Mouse (Mus musculus) kidney, adult 2 months (tissue): Measurements from ENCODE around the gene Abcc2. TPM values are rescaled to one million over a fixed set of nuclear protein-coding genes. Genes with fewer than 3 reads are reported as not detected.

Experiments used
- DNase-seq: peaks from one replicate; pipeline ENCODE4 v3.0.0; 2021
- H3K27ac ChIP-seq: fragments of 200-500 bp; 2 replicates; pipeline ENCODE4 v1.5.1; 2012; ENCODE audit warnings: low read depth, low read length, control low read depth, inconsistent platforms; ENCODE audit not compliant: insufficient read depth
- H3K27me3 ChIP-seq: fragments of 200-500 bp; replicated peaks from 2 replicates; pipeline ENCODE4 v1.6.1; 2012; ENCODE audit warnings: mild to moderate bottlenecking, moderate library complexity, low read length, inconsistent platforms; ENCODE audit not compliant: control insufficient read depth, insufficient read depth
- H3K36me3 ChIP-seq: fragments of 200-500 bp; 2 replicates; pipeline ENCODE4 v1.6.1; 2012; ENCODE audit warnings: mild to moderate bottlenecking, moderate library complexity, low read length, inconsistent platforms; ENCODE audit not compliant: control insufficient read depth, insufficient read depth
- H3K4me1 ChIP-seq: fragments of 200-500 bp; 2 replicates; pipeline ENCODE4 v1.6.1; 2011; ENCODE audit warnings: low read length; ENCODE audit not compliant: control insufficient read depth, insufficient read depth
- H3K4me3 ChIP-seq: fragments of 200-500 bp; 2 replicates; pipeline ENCODE4 v1.5.1; 2011; ENCODE audit warnings: mild to moderate bottlenecking, low read depth, low read length, control low read depth; ENCODE audit not compliant: insufficient read depth
- CTCF ChIP-seq: fragments of 200-500 bp; conservative IDR thresholded peaks from 2 replicates; pipeline ENCODE4 v1.5.1; 2011; ENCODE audit warnings: low read depth, mild to moderate bottlenecking, control low read depth, low read length, moderate library complexity, mixed read lengths; ENCODE audit not compliant: insufficient read depth, insufficient read length
- POLR2A ChIP-seq: fragments of 200-500 bp; IDR thresholded peaks from one replicate; pipeline ENCODE4 v1.6.1; 2011; ENCODE audit warnings: low read depth, low read length, control low read depth
- WGBS: fragments of 180-500 bp; shearing (Covaris S2); methylation state at CpG from one replicate; pipeline ENCODE4 v1.1.7; 2018; 5-methylcytosine and 5-hydroxymethylcytosine counted together
- polyA plus RNA-seq: library from polyadenylated mRNA; depleted of rRNA; stranded (reverse); fragments of >200 nt; gene quantifications from 2 replicates; pipeline ENCODE4 v1.2.3, GENCODE M21; 2012

Abcc2 gene
- polyA plus RNA-seq, 1 experiment, result 166 TPM

- under 1% methylated on average over 23 of the region's 24 CpGs for WGBS
- Histone ChIP-seq H3K4me3 (peak overlapping the region; percentile 76), H3K27ac (peak overlapping the region; percentile 94), H3K27me3 (no peaks in the 10 kb centered on the region), H3K36me3 (no peaks in the 10 kb centered on the region; the same call in 1 of the 2 replicates), H3K4me1 (no peaks in the 10 kb centered on the region; the same call in 1 of the 2 replicates)
- DNase-seq, result peak; percentile 95
- no peak for TF ChIP-seq POLR2A
- peak; percentile 85 for TF ChIP-seq CTCF
Measured at GRCm38 (mm10) chr19:43753226-43753835, 28.7 kb upstream of the Abcc2 start.

DNA sequence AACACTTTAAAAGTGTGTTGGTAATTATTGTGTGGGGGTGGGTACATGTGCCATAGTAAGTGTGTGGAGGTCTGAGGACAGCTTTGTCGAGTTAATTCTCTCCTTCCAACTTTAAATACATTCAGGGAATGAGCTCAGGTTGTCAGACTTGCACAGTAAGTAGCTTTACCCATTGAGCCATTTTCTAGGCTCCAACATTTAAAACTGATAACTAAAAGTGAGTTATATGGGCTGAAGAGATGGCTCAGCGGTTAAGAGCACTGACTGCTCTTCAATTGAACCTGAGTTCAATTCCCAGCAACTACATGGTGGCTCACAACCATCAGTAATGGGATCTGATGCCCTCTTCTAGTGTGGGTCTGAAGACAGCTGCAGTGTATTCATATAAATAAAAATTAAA is 27.8 kb upstream of the Abcc2 start:
- WGBS, result 74% methylated on average over 2 of the region's 2 CpGs
- no peak for DNase-seq
- H3K36me3 ChIP-seq, result no peaks in the 10 kb centered on the region; the same call in 1 of the 2 replicates
- no peak overlapping the region for H3K4me3 ChIP-seq
- no peaks in the 10 kb centered on the region; the same call in 1 of the 2 replicates for H3K4me1 ChIP-seq
- no peaks in the 10 kb centered on the region for H3K27me3 ChIP-seq
- TF ChIP-seq POLR2A, result no peak
- no peak for TF ChIP-seq CTCF
- no peak overlapping the region for H3K27ac ChIP-seq

- H3K36me3 ChIP-seq, result no peaks in the 10 kb centered on the region
- H3K4me1 ChIP-seq, result no peaks in the 10 kb centered on the region; the same call in 1 of the 2 replicates
- H3K4me3 ChIP-seq, result no peak overlapping the region
- 77% methylated on average over 2 of the region's 2 CpGs for WGBS
- no peaks in the 10 kb centered on the region for H3K27me3 ChIP-seq
- TF ChIP-seq POLR2A (no peak), CTCF (no peak)
- DNase-seq, result no peak
- H3K27ac ChIP-seq, result no peak overlapping the region
Measured at GRCm38 (mm10) chr19:43754872-43755271, 27.1 kb upstream of the Abcc2 start.

- Histone ChIP-seq H3K36me3 (0 out of 2 replicates have a peak, but pooled peaks cover 2% of the 10 kb centered on the region), H3K27ac (no peak overlapping the region), H3K4me3 (no peak overlapping the region), H3K27me3 (no peaks in the 10 kb centered on the region), H3K4me1 (no peaks in the 10 kb centered on the region; the same call in 1 of the 2 replicates)
- DNase-seq, result peak; percentile 79
- 15% methylated on average over 6 of the region's 6 CpGs for WGBS
- TF ChIP-seq CTCF, result peak; percentile 57
- TF ChIP-seq POLR2A, result no peak
Measured at GRCm38 (mm10) chr19:43760504-43760903, 21.5 kb upstream of the Abcc2 start.

DNA sequence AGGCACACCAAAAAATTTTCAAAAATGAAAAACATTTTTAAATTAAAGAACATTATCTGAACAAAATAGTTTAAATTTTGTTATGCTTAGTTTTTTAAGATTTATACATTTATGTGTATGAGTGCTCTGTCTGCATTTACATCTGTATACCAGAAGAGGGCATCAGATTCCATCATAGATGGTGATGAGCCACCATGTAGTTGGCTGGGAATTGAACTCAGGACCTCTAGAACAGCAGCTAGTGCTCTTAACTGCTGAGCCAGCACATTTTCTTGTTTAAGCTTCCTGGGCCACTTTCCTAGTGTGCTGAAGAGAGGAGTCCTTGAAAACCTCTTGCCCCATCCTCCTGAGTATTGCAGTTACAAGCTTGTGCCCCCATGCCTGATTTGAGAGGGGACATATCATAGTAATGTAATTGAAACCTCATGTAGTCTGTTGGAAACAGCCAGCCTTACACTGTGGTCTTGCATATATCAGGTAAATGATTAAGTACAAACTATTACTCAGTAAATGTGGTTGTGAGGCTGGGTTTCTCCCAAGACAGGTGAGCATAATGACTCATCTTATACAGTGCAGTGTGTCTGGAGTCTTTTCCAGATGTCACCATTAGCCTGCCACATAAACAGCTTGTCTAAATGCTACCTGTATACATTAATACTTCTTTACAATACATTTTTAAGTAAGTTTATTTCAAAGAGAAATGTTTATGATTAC is 20.3 kb upstream of the Abcc2 start:
- TF ChIP-seq CTCF, result no peak; the same call in 1 of the 2 replicates
- no peak for TF ChIP-seq POLR2A

GRCm38 (mm10) chr19:43762410-43762809 is 19.6 kb upstream of the Abcc2 start:
- no peak for DNase-seq
- H3K27ac ChIP-seq, result no peak overlapping the region
- TF ChIP-seq POLR2A, result no peak
- no peak for TF ChIP-seq CTCF
- 83% methylated on average over 2 of the region's 2 CpGs for WGBS
- no peak overlapping the region for H3K4me3 ChIP-seq
- no peaks in the 10 kb centered on the region; the same call in 1 of the 2 replicates for H3K4me1 ChIP-seq
- 0 out of 2 replicates have a peak, but pooled peaks cover 2% of the 10 kb centered on the region for H3K36me3 ChIP-seq
- no peaks in the 10 kb centered on the region for H3K27me3 ChIP-seq

More for the DNA sequence above, 20.3 kb upstream of the Abcc2 start:
- H3K36me3 ChIP-seq, result 0 out of 2 replicates have a peak, but pooled peaks cover 2% of the 10 kb centered on the region
- no peaks in the 10 kb centered on the region; the same call in 1 of the 2 replicates for H3K4me1 ChIP-seq
- H3K27ac ChIP-seq, result no peak overlapping the region
- peak; percentile 25 for DNase-seq
- no peaks in the 10 kb centered on the region for H3K27me3 ChIP-seq
- H3K4me3 ChIP-seq, result no peak overlapping the region

GRCm38 (mm10) chr19:43766451-43766850 is 15.5 kb upstream of the Abcc2 start:
- Histone ChIP-seq H3K4me3 (no peak overlapping the region), H3K36me3 (no peaks in the 10 kb centered on the region; the same call in 1 of the 2 replicates), H3K27ac (no peak overlapping the region), H3K4me1 (peaks cover 10% of the 10 kb centered on the region), H3K27me3 (no peaks in the 10 kb centered on the region)
- 87% methylated on average over 5 of the region's 5 CpGs for WGBS
- TF ChIP-seq CTCF (no peak), POLR2A (no peak)
- no peak for DNase-seq
